Mouse (Mus musculus) mouse embryonic stem cell (cell line): ENCODE measurements around the gene Dapl1.

Experiments
- in situ Hi-C, 2 experiments: fragments of 300-500 bp; cut with MboI; formaldehyde crosslinking; loops; 1 replicate in 1 of 2; 3 replicates in 1 of 2; pipeline ENCODE4 v1.14.3; 2019 to 2020; ENCODE audit warnings: low sequenced_read_pairs in 2 of 2, low pct_unique_long_range_greater_than_20kb in 1 of 2, mixed read lengths in 1 of 2; ENCODE audit not compliant: unreplicated experiment in 1 of 2

The Dapl1 gene

GRCm38 (mm10) chr2:59484438-59484837 lies at the start of gene Dapl1:
TSS of gene Dapl1 (plus strand) at chr2:59484653.
- in situ Hi-C loops, result no loop called here

DNA sequence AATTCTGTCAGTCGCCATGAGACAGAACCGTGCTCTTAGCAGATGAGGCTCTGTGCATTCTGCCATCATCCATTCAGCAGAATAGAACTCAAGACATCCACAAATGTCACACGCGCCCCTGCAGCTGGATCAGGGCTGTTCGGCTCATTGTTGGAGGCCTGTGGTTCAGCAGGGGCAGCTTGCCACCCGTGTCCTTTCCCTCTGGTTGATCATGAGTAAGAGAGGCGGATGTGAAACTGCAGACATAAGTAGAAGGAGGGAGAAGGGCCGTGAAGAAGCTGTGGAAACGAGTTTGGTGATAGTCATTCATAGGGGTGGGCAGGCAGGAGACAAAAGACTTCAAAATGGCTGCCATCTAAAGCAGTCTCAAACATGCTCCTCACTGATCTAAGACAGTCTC lies 49.6 kb upstream of the Dapl1 start:
- in situ Hi-C loops, result loop anchor here (10.0 to 25.0 kb wide), 2 partner anchors 723 to 730 kb away; no protein-coding TSS in a partner anchor

DNA sequence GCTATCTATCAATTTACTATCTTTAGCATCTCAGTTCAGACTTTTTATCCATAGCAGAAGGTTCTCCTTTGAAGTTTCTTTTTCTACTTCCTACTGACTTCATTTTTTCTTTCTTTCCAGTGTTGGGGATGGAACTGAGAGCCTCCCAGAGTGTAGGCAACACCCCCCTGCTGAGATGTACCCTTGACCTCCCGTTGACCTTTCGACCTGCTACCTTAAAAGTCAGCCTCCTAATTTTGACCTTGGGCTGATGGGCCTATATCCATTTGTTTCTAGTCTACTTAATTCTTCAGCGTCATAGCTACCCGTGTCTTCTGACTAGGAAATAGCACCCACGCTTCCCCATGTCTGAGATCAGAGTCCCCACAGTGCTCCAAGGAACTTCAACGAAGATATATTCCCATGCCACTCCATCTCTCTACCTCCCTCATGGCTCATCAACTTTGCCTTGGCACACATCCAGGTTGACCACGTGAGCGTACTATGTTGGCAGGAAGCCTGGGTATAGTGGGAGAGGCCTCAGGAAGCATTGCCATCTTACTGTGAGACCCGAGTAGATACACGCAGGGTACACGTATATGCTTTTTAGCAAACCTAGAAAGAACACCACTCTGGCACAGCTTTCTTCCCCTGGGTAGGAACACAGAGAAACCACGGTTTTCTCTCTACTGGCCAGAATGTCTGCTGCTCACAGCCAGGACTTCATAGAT lies 46.6 kb upstream of the Dapl1 start:
- in situ Hi-C loops, result loop anchor here (10.0 to 25.0 kb wide), 2 partner anchors 726 to 733 kb away; no protein-coding TSS in a partner anchor

DNA sequence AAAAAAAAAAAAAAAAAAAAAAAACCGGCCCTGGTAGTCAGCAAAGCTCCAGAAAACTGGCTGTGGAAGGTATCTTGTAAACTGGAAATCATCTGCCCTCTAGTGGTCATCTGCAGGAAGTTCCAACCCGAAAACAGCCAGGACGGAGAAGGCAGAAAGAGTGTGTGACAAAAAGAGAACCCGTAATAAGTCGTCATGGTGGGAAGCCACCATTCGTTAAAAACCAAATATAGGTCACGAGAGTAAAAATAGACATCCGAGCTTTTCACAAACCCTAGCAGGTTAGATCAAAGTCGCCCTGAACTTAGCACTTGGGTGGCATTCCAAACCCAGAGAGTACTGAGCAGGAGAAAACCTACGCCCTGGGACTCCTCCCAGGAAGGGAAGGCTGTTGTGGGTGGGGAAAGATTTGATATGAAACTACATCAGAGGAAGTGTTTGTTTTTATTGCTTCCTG lies 45.9 kb upstream of the Dapl1 start:
- in situ Hi-C loops, result loop anchor here (10.0 to 25.0 kb wide), 2 partner anchors 726 to 734 kb away; no protein-coding TSS in a partner anchor

DNA sequence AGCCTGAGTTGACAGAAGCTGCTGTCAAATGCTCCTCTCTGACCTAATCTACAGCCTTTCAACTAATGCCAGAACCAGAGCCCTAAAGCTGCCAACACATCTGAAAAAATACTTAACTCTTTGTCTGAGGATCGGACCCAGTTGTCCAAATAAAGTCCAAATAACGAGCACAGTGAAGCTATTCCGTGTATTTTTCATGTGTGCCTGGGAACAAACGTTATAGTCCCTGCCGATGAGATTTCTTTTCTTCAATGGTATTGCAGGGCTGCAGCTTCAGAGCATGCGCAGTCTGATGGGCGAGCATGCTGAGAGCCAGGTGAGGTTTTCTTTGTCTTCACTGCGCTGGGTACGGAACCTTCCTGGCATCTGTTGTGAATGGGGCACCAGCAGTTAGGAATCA lies 44.6 kb upstream of the Dapl1 start:
- in situ Hi-C loops, result loop anchor here (10.0 to 25.0 kb wide), 2 partner anchors 728 to 735 kb away; no protein-coding TSS in a partner anchor

DNA sequence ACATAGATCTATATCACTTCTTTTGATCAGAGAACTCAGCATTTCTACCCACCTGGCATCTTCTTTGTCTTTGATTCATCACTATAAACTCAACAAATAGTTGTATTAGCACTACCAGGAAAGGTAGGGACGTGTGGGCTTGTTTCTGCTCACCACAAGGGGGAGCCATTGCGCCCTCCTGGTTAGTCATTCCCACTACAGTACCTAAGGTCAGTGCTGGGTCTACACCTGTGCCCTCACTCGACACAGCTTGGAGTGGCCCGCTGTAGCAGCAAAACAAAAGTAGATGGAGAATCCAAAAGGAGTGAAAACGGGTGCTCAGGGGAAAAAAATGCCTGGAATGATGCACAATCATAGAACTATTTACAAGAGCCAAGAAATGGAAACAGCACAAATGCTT lies 44.0 kb upstream of the Dapl1 start:
- in situ Hi-C loops, result loop anchor here in 1 of 2 experiments (25.0 kb wide), 1 partner anchor 728 kb away; no protein-coding TSS in a partner anchor

GRCm38 (mm10) chr2:59441681-59442080 lies 42.8 kb upstream of the Dapl1 start:
- in situ Hi-C loops, result loop anchor here in 1 of 2 experiments (25.0 kb wide), 1 partner anchor 729 kb away; no protein-coding TSS in a partner anchor

DNA sequence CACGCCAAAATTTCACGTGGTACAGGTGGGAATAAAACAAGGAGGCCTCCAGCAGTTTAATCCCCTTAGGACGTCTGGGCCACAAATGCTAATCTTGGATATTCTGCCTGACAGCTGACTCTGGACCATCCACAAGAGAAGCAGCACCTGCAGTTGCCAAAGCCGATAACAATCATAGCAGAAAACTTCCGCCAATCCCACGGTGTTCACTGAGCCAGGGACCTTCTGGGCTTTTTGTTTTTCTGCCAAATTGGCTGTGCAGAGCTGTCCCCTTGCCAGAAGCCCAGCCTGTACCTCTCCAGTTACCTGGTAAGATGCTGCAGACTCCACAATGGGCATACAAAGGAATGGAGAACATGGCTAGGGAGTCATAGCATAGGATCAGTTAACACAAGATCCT lies 37.8 kb upstream of the Dapl1 start:
- in situ Hi-C loops, result loop anchor here in 1 of 2 experiments (25.0 kb wide), 1 partner anchor 734 kb away; no protein-coding TSS in a partner anchor

- in situ Hi-C loops, result loop anchor here in 1 of 2 experiments (25.0 kb wide), 1 partner anchor 735 kb away; no protein-coding TSS in a partner anchor
These were observed 36.7 kb upstream of the Dapl1 start for GRCm38 (mm10) chr2:59447712-59448111.

DNA sequence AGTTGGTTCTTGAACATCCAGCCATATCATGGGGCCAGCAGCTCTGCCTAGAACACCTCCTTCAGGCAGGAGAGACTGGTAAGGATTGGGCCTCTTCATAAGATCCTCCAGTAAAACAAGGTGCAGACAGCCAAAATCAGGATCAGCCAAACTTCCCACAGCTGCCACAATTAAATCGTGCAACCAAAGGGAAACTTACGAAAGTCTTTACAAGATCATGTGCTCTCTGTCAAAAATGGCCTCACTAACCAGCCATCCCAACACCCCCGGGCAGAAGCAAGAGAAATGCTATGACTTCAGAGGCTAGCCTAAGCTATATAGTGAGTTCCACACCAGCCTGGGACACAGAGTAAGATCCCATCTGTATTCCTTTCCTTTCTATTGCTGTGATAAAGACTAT lies 35.9 kb upstream of the Dapl1 start:
- in situ Hi-C loops, result loop anchor here in 1 of 2 experiments (25.0 kb wide), 1 partner anchor 736 kb away; no protein-coding TSS in a partner anchor

DNA sequence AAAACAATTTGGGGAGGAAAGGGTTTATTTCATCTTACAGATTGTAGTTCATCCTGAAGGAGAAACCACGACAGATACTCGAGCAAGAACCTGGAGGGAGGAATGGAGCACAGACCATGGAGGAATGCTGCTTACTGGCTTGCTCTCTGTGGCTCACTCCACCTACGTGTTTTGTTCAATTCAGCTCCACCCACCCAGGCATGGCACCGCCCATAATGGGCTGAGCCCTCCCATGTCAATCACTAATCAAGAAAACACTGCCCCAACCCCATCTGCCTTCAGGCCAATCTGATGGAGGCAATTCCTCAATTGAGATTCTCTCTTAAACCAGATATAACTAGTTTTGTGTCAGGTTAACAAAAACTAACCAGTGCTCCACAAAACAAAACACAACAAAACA lies 35.5 kb upstream of the Dapl1 start:
- in situ Hi-C loops, result loop anchor here in 1 of 2 experiments (25.0 kb wide), 1 partner anchor 737 kb away; no protein-coding TSS in a partner anchor

DNA sequence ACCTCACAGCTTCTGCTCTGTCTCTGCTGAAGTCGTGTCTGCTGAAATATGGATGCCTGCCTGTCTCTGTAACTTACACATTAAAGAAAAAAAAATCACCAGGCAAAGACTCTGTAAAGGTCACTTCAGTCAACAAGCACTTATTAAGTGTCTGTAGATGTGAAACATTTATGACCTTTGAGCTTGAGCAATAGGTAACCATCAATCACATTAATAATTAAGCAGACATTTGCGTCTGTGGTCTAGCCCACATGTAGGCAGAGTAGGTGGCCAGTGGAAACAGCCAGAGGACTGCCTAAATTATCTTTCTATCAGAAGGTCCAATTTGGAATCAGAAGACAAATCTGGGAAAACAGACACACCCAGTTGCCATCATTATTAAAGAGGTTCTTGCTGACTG lies 32.8 kb upstream of the Dapl1 start:
- in situ Hi-C loops, result no loop called here

- in situ Hi-C loops, result no loop called here
These were observed 32.4 kb upstream of the Dapl1 start for GRCm38 (mm10) chr2:59452102-59452501.

DNA sequence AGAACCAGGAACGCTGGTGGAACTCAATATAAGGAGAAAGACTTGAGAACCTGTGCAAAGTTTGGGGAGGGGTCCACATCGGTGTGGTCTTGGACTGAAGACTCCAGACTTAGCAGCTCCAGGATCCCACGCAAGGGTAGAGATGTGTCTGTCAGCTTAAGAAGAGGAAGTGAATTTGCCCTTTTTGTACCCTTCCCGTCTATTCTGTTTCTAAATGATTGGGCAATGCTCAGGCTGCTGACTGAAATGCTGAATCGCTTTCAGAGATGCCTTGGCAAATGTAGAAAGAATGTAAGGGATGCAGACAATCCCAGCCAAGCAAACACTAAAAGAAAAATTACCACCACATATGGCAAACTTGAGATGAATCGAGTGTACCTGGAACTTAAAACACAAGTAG lies 22.4 kb upstream of the Dapl1 start:
- in situ Hi-C loops, result no loop called here

- in situ Hi-C loops, result no loop called here
These were observed 20.8 kb upstream of the Dapl1 start for GRCm38 (mm10) chr2:59463428-59464182.

- in situ Hi-C loops, result no loop called here
These were observed 18.8 kb upstream of the Dapl1 start for GRCm38 (mm10) chr2:59465671-59466070.

GRCm38 (mm10) chr2:59466358-59466757 lies 18.1 kb upstream of the Dapl1 start:
- in situ Hi-C loops, result no loop called here

DNA sequence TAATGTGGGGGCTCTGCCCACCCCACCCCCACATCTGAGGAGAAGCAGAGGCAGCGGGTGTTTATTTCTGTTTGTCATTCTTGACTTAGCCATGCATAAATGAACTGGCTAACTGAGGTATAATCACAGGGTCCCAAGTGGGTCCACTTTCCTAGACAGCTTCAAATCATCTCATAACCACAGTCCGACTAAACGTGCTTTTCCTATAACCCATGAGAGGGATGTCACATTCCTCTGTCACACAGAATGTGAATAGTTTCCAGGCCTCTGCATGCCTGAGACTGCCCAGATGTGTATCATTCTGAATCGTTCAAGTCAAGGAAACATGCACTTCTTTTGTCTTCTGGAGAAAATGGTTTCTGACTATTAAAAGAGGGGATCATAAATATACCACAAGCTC lies 17.4 kb upstream of the Dapl1 start:
- in situ Hi-C loops, result no loop called here

- in situ Hi-C loops, result no loop called here
These were observed 16.5 kb upstream of the Dapl1 start for GRCm38 (mm10) chr2:59467976-59468375.
